Mouse (Mus musculus): ENCODE data around the gene Gid8. TPM values are rescaled to one million over a fixed set of nuclear protein-coding genes. Genes with fewer than 3 reads are reported as not detected.
"Not testable (repeated sequence)": the region's sequence is repeated elsewhere in the genome, so short reads cannot be mapped to it uniquely, and the experiment has no call there.

Gene Gid8
- polyA plus RNA-seq, 1 experiment: 35.4 TPM

DNA sequence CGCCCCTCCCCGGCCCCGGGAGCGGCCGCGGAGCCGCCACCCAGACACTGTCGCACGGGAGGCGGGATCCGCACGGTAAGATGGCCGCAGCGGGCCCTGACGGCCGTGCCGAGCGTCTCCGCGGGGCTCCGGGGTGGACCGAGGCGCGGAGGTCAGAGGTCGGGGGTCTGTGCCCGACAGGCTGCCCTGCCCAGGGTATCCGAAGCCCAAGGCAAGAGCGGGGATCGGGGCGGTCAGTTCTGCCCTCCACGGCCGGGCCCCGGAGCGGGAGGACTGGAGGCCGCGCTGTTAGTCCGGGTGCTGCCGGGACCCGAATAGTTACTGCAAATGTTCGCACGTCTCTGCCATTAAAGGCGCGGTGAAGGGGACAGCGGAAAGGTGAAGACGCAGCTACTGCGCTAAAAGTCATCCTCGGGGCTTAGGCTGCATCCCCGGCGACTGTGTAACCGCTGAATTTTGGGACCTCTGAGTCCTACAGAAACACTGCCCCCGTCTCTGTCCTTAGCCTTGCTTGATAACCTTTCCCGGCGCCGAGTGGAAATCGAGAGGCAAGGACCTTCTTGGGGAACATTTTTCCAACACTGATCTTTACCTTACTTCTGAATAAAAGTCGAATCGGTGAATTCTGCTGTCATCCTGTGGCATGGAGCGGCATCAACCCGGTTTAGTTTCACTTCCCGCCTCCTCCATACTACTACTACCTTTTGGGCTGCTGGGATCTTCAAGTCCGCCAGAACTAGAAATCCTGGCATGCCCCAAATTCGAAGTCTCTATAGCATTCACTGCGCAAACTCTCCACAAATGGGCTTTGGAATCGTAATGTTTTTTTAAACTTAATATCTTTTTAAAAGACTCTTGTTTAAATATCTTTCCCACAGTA, 599 bp downstream of the Gid8 start:
- H3K27me3 ChIP-seq (replicated peaks; ENCODE audit: control insufficient read depth, insufficient read depth, low read length): no peaks in the 10 kb centered on the region
- H3K36me3 ChIP-seq (ENCODE audit: control insufficient read depth, insufficient read depth, low read length): peaks cover 1% of the 10 kb centered on the region; the same call in 1 of the 2 replicates
- WGBS: 1% methylated on average over 64 of the region's 64 CpGs
- TF ChIP-seq CTCF (conservative IDR thresholded peaks at IDR 0.05; ENCODE audit: insufficient read depth, insufficient read length, low read depth, low read length): 0 out of 2 replicates have a peak, but pooled peaks have one; percentile 3
- TF ChIP-seq POLR2A (IDR thresholded peaks at IDR 0.05; ENCODE audit: low read depth, low read length): no peak
- peak overlapping the region; percentile 78 for H3K4me3 ChIP-seq (ENCODE audit: insufficient read depth, low read depth, low read length)
- H3K4me1 ChIP-seq (ENCODE audit: control insufficient read depth, insufficient read depth, low read length): peaks cover 13% of the 10 kb centered on the region; the same call in 1 of the 2 replicates
- peak overlapping the region; percentile 76 for H3K27ac ChIP-seq (ENCODE audit: insufficient read depth, low read depth, low read length)
- DNase-seq: no peak

DNA sequence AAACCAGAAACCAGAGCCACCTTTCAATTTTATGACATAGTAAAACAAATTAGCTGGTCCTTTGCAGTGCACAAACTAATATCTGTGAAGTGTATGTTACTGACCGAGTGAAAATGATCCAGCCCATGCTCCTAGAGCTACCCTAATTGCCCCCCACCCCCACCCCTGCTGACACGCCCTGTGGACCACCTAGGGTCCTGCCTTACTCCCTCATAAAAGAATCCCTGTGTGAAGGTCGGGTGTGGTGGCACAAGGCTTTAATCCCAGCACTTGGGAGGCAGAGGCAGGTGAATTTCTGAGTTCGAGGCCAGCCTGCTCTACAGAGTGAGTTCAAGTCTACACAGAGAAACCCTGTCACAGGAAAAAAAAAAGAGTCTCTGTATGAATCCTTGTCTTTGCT, 1.6 kb downstream of the Gid8 start:
- TF ChIP-seq POLR2A (IDR thresholded peaks at IDR 0.05; ENCODE audit: low read depth, low read length) (no peak), CTCF (conservative IDR thresholded peaks at IDR 0.05; ENCODE audit: insufficient read depth, insufficient read length, low read depth, low read length) (no peak)
- peaks cover 1% of the 10 kb centered on the region; the same call in 1 of the 2 replicates for H3K36me3 ChIP-seq (ENCODE audit: control insufficient read depth, insufficient read depth, low read length)
- WGBS: 51% methylated on average over 4 of the region's 4 CpGs
- peaks cover 13% of the 10 kb centered on the region; the same call in 1 of the 2 replicates for H3K4me1 ChIP-seq (ENCODE audit: control insufficient read depth, insufficient read depth, low read length)
- no peak overlapping the region for H3K27ac ChIP-seq (ENCODE audit: insufficient read depth, low read depth, low read length)
- no peak overlapping the region for H3K4me3 ChIP-seq (ENCODE audit: insufficient read depth, low read depth, low read length)
- H3K27me3 ChIP-seq (replicated peaks; ENCODE audit: control insufficient read depth, insufficient read depth, low read length): no peaks in the 10 kb centered on the region
- no peak for DNase-seq

DNA sequence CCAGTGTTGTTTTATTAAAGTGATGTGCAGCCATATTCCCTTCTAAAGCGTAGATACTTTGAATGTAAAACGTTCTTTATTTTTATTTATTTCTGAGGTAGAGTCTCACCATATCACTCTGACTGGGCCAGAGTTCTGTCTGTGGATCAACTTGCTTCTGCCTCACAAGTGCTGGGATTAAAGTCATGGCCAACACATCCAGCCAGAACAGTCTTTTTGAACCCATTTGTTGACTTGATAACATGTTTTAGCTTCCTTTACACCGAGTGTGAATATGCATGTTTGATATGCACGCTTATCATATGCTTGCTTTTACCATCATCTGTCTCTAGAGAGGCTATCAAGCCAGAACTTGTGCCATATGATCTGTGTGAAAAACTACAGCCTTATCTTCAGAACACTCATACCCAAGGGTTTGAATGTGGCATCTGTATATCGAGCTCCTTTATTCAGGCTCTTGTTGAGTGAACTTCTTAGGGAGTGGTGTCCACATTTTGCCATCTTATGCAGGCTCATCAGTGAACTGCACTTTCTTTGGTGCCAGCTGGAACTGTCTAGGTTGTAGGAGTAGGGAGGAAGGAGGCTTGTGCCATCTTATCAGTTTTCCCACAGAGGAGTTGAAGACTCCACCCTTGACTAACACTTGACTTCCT, 2.2 kb downstream of the Gid8 start:
- Histone ChIP-seq H3K4me1 (ENCODE audit: control insufficient read depth, insufficient read depth, low read length) (peaks cover 13% of the 10 kb centered on the region; the same call in 1 of the 2 replicates), H3K36me3 (ENCODE audit: control insufficient read depth, insufficient read depth, low read length) (peaks cover 1% of the 10 kb centered on the region), H3K27me3 (replicated peaks; ENCODE audit: control insufficient read depth, insufficient read depth, low read length) (no peaks in the 10 kb centered on the region), H3K4me3 (ENCODE audit: insufficient read depth, low read depth, low read length) (no peak overlapping the region), H3K27ac (ENCODE audit: insufficient read depth, low read depth, low read length) (no peak overlapping the region)
- DNase-seq: no peak
- no peak for TF ChIP-seq POLR2A (IDR thresholded peaks at IDR 0.05; ENCODE audit: low read depth, low read length)
- no peak for TF ChIP-seq CTCF (conservative IDR thresholded peaks at IDR 0.05; ENCODE audit: insufficient read depth, insufficient read length, low read depth, low read length)
- 90% methylated on average over 5 of the region's 5 CpGs for WGBS

DNA sequence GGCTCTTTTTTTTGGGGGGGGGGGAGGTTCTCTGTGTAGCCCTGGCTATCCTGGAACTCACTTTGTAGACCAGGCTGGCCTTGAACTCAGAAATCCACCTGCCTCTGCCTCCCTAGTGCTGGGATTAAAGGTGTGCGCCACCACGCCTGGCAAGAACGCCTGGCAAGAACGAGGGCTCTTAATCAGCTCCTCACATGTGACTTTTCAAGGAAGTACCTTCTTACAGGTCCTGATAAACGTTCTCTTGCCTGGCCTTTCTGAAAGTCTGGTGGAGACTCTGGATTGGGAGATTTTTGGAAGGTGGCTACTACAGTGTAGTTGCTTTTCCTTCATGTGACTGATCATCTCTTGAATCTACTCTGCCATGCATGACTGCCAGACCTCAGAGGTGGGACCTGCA, 12.8 kb downstream of the Gid8 start:
- H3K27me3 ChIP-seq (replicated peaks; ENCODE audit: control insufficient read depth, insufficient read depth, low read length); H3K4me3 ChIP-seq (ENCODE audit: insufficient read depth, low read depth, low read length); H3K27ac ChIP-seq (ENCODE audit: insufficient read depth, low read depth, low read length); DNase-seq; H3K36me3 ChIP-seq (ENCODE audit: control insufficient read depth, insufficient read depth, low read length): not testable (repeated sequence)
- H3K4me1 ChIP-seq (ENCODE audit: control insufficient read depth, insufficient read depth, low read length): peaks cover 12% of the 10 kb centered on the region; the same call in 1 of the 2 replicates
- WGBS: 93% methylated on average over 5 of the region's 5 CpGs

DNA sequence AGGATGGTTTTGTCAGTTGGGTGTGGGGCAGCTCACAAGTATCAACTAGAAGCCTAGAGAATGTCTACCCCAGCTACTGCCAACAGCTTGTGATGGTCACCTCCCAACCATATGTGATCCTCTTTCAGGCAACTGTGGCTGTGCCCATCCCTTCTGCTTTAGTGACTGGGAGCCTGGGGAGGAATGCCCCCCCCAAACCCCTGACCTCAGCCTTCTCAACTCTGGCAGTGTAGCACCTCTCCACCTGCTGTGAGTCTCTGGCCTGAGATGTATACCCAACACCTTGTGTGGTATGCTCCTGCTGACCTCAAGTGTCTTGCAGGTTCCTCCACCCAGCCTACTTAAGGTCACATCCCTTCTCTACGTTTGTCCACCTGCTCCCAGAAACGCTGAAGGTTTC, 13.9 kb downstream of the Gid8 start:
- peaks cover 2% of the 10 kb centered on the region; the same call in 1 of the 2 replicates for H3K36me3 ChIP-seq (ENCODE audit: control insufficient read depth, insufficient read depth, low read length)

DNA sequence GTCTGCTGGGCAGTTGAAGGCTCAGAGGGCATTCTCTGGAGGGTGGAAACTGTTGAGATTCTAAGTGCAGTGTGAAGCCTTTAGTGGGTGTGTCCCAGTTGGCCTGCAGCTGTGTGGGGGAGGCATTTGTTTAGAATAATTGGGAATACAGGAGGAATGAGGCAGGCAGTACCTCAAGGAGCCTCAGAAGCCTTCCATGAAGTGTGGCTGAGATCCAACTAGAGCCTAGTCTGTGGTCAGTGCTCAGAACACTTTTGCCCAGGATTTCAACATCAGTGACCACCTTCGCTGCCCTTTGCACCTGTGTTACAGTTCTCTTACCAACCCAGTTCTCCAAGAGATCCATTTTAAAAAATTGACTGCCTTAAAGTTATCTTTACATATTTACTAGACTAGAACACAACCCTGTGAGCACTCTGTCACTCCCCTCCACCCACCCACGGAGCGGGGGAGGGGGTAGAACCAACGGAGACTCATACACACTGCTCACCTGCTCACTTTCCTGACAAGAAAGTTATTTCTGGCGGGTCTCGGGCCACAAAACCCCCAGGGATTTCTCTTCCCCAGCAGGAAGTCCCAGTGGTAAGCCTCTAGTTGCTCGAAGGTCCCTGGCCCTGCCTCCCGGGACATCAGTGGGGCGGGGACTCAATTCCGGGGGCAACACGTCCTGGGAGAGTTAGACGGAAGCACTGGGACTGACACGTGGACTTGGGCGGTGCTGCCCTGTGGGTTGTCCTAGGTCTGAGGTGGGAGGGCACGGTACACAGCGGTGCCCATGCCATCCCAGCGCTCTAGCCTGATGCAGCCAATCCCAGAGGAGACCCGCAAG, 14.9 kb downstream of the Gid8 start, which contains the start of gene Slc17a9:
Slc17a9 (plus strand) TSS at position 679 of the 829 bp plus-strand sequence.
- peak; percentile 81 for DNase-seq
- Histone ChIP-seq H3K4me1 (ENCODE audit: control insufficient read depth, insufficient read depth, low read length) (peaks cover 12% of the 10 kb centered on the region; the same call in 1 of the 2 replicates), H3K27me3 (replicated peaks; ENCODE audit: control insufficient read depth, insufficient read depth, low read length) (no peaks in the 10 kb centered on the region), H3K27ac (ENCODE audit: insufficient read depth, low read depth, low read length) (no peak within 1 kb of the TSS; the same call in 1 of the 2 replicates), H3K4me3 (ENCODE audit: insufficient read depth, low read depth, low read length) (peak within 1 kb of the TSS; percentile 27; the same call in 1 of the 2 replicates), H3K36me3 (ENCODE audit: control insufficient read depth, insufficient read depth, low read length) (peaks cover 2% of the 10 kb centered on the region; the same call in 1 of the 2 replicates)
- WGBS: 4% methylated on average over 18 of the region's 18 CpGs
- TF ChIP-seq CTCF (conservative IDR thresholded peaks at IDR 0.05; ENCODE audit: insufficient read depth, insufficient read length, low read depth, low read length) (no peak), POLR2A (IDR thresholded peaks at IDR 0.05; ENCODE audit: low read depth, low read length) (no peak)

More for the DNA sequence above, 13.9 kb downstream of the Gid8 start:
- WGBS: 60% methylated on average over 2 of the region's 2 CpGs
- Histone ChIP-seq H3K4me3 (ENCODE audit: insufficient read depth, low read depth, low read length) (no peak overlapping the region), H3K27me3 (replicated peaks; ENCODE audit: control insufficient read depth, insufficient read depth, low read length) (no peaks in the 10 kb centered on the region), H3K4me1 (ENCODE audit: control insufficient read depth, insufficient read depth, low read length) (peaks cover 12% of the 10 kb centered on the region; the same call in 1 of the 2 replicates), H3K27ac (ENCODE audit: insufficient read depth, low read depth, low read length) (no peak overlapping the region)
- DNase-seq: no peak
- TF ChIP-seq POLR2A (IDR thresholded peaks at IDR 0.05; ENCODE audit: low read depth, low read length): no peak
- no peak for TF ChIP-seq CTCF (conservative IDR thresholded peaks at IDR 0.05; ENCODE audit: insufficient read depth, insufficient read length, low read depth, low read length)

All from kidney, adult 2 months (tissue).